Mouse (Mus musculus): ENCODE measurements around the gene Gm11238. TPM values are rescaled to one million over a fixed set of nuclear protein-coding genes. Genes with fewer than 3 reads are reported as not detected.
"Not testable (repeated sequence)": the region's sequence is repeated elsewhere in the genome, so short reads cannot be mapped to it uniquely, and the experiment has no call there.

Gene Gm11238
- total RNA-seq (2014; fragmentation: Nextera tagmentation), result not detected in 2 replicates
- not detected in 2 replicates for total RNA-seq (2017)

DNA sequence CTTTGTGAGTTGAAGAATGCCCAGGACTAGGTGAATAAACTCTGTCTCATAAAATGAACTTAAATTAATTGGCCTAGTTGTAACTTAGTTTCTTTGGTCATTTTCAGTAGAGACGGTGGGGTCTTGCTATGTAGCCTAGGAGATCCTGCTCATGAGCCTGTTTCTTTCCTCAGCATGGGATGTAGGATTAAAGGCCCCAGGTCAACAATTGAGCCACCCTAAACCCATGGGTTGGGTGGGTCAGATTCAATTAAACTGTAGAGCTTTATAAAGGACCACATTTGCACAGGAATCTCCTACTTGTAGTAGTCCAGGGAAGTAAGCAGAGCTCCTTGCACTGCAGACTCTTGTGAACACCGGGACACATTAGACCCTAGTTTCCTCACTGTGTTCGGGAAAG is at the start of gene Gm11238:
Gene Gm11238 (plus strand): TSS at position 301 of the 400 bp plus-strand sequence.
- ATAC-seq (replicated peaks; ENCODE audit: poor library complexity, severe bottlenecking), result not testable (repeated sequence)

DNA sequence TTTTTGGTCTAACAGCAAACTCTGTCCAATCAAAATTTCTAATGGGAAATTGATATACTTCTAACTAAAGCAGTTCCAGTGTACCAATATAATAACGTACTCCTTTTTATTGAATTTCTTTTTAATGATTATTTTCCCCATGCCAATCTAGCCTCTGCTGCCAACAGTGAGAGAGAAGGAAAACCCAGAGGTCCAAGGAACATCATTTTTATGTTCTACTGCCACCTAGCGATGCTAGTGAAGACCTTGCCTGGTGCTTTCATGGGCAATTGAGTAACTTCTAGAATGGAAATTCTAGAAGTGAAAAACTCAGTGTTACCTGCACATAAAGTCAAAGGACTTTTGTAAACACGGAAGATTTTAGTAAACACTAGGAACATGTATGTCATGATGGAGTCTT is 8.4 kb upstream of the Gm11238 start:
- ATAC-seq (replicated peaks; ENCODE audit: poor library complexity, severe bottlenecking), result no peak

DNA sequence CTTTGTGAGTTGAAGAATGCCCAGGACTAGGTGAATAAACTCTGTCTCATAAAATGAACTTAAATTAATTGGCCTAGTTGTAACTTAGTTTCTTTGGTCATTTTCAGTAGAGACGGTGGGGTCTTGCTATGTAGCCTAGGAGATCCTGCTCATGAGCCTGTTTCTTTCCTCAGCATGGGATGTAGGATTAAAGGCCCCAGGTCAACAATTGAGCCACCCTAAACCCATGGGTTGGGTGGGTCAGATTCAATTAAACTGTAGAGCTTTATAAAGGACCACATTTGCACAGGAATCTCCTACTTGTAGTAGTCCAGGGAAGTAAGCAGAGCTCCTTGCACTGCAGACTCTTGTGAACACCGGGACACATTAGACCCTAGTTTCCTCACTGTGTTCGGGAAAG is 15.0 kb downstream of the Gm11238 start, which contains the start of gene Gm11237:
Gene Gm11237 (plus strand): TSS at position 301 of the 400 bp plus-strand sequence.
- not testable (repeated sequence) for ATAC-seq (replicated peaks; ENCODE audit: poor library complexity, severe bottlenecking)

DNA sequence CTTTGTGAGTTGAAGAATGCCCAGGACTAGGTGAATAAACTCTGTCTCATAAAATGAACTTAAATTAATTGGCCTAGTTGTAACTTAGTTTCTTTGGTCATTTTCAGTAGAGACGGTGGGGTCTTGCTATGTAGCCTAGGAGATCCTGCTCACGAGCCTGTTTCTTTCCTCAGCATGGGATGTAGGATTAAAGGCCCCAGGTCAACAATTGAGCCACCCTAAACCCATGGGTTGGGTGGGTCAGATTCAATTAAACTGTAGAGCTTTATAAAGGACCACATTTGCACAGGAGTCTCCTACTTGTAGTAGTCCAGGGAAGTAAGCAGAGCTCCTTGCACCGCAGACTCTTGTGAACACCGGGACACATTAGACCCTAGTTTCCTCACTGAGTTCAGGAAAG is 30.1 kb downstream of the Gm11238 start, which contains the start of gene Gm11236:
Gene Gm11236 (plus strand): TSS at position 301 of the 400 bp plus-strand sequence.
- ATAC-seq (replicated peaks; ENCODE audit: poor library complexity, severe bottlenecking), result not testable (repeated sequence)

DNA sequence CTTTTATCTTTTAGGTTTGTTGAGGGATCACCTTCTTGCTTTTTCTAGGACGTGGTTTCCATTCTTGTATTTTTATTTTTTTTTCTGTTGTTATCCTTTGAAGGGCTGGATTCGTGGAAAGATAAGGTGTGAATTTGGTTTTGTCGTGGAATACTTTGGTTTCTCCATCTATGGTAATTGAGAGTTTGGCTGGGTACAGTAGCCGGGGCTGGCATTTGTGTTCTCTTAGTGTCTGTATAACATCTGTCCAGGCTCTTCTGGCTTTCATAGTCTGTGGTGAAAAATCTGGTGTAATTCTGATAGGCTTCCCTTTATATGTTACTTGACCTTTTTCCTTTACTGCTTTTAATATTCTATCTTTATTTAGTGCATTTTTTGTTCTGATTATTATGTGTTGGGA is 54.2 kb downstream of the Gm11238 start:
- ATAC-seq (replicated peaks; ENCODE audit: poor library complexity, severe bottlenecking), result not testable (repeated sequence)

DNA sequence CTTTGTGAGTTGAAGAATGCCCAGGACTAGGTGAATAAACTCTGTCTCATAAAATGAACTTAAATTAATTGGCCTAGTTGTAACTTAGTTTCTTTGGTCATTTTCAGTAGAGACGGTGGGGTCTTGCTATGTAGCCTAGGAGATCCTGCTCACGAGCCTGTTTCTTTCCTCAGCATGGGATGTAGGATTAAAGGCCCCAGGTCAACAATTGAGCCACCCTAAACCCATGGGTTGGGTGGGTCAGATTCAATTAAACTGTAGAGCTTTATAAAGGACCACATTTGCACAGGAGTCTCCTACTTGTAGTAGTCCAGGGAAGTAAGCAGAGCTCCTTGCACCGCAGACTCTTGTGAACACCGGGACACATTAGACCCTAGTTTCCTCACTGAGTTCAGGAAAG is 60.4 kb downstream of the Gm11238 start, which contains the start of gene Gm11239:
Gene Gm11239 (plus strand): TSS at position 301 of the 400 bp plus-strand sequence.
- not testable (repeated sequence) for ATAC-seq (replicated peaks; ENCODE audit: poor library complexity, severe bottlenecking)

DNA sequence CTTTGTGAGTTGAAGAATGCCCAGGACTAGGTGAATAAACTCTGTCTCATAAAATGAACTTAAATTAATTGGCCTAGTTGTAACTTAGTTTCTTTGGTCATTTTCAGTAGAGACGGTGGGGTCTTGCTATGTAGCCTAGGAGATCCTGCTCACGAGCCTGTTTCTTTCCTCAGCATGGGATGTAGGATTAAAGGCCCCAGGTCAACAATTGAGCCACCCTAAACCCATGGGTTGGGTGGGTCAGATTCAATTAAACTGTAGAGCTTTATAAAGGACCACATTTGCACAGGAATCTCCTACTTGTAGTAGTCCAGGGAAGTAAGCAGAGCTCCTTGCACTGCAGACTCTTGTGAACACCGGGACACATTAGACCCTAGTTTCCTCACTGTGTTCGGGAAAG is 75.5 kb downstream of the Gm11238 start, which contains the start of gene Gm428:
Gene Gm428 (plus strand): TSS at position 301 of the 400 bp plus-strand sequence.
- ATAC-seq (replicated peaks; ENCODE audit: poor library complexity, severe bottlenecking), result not testable (repeated sequence)

Other genes starting within 250 kb of the Gm11238 start
- not detected in 2 replicates for gene Gm11487, start 202.8 kb upstream of the Gm11238 start, total RNA-seq (2014; fragmentation: Nextera tagmentation)
- not detected in 2 replicates for gene Gm11487, start 202.8 kb upstream of the Gm11238 start, total RNA-seq (2017)
- gene Gm11237, start 15.1 kb downstream of the Gm11238 start, total RNA-seq (2014; fragmentation: Nextera tagmentation), result not detected in 2 replicates
- gene Gm11237, start 15.1 kb downstream of the Gm11238 start, total RNA-seq (2017), result not detected in 2 replicates
- not detected in 2 replicates for gene Gm11236, start 30.2 kb downstream of the Gm11238 start, total RNA-seq (2014; fragmentation: Nextera tagmentation)
- not detected in 2 replicates for gene Gm11236, start 30.2 kb downstream of the Gm11238 start, total RNA-seq (2017)
- not detected in 2 replicates for gene Gm11239, start 60.5 kb downstream of the Gm11238 start, total RNA-seq (2014; fragmentation: Nextera tagmentation)
- not detected in 2 replicates for gene Gm11239, start 60.5 kb downstream of the Gm11238 start, total RNA-seq (2017)
- gene Gm428, start 75.6 kb downstream of the Gm11238 start, total RNA-seq (2014; fragmentation: Nextera tagmentation), result not detected in 2 replicates
- not detected in 2 replicates for gene Gm428, start 75.6 kb downstream of the Gm11238 start, total RNA-seq (2017)
- gene Rasef, start 183.1 kb downstream of the Gm11238 start, total RNA-seq (2014; fragmentation: Nextera tagmentation), result not detected in 2 replicates
- not detected in 2 replicates for gene Rasef, start 183.1 kb downstream of the Gm11238 start, total RNA-seq (2017)